Mouse (Mus musculus) retina, postnatal 1 day (tissue): ENCODE results near the gene Larp4.

Source experiments
- DNase-seq: peaks from one replicate; pipeline ENCODE4 v3.0.0-alpha.2; 2012

Gene Larp4

DNA sequence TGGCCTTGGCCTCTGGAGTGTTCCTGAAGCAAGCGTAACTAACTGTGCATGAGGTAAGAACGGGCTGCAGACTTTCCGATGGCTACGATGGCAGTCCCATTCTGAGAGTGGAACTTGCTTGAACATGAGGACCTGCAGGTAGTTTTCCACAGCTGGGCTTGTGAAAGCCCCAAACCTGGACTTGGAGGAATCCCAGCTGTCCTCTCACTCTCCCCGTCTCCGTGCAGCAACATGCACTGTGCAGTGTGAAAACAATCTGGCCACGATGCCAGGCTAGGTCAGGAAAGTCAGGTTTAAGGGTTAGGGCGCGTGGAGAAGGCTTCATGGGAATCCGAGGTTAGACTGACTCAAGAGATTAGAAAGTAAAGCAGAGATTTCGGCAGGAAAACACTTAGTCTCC is 89.0 kb downstream of the Larp4 start:
- DNase-seq: no peak

DNA sequence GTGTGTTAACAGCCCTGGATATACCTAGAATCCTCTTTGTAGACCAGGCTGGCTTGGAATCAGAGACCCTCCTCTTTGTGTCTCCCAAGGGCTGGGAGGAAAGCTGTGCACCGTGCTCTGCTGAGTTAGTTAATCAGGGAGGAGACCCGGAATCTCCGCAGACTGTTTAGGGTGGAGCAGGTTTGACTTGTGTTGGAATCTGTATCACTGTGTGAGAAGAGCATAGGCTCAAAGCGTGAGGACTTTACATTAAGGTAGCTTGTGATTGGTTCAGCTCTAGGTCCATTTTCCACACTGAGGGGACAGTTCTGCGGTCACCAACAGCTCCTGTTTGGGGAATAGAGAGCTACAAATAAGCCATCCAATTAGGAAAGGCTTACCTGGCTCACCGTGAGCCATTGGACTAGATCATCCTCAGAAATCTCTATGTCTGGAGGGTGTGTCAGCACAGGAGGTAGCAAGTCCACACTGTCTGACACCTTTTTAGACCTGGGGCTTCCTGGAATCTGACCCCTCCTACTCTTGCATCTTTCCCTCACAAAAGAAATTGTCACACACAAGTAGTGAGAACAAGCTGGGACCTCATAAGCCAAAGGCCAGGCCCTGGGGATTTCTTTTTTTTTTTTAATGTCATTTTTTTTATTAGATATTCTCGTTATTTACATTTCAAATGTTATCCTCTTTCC is 89.9 kb downstream of the Larp4 start:
- no peak for DNase-seq

DNA sequence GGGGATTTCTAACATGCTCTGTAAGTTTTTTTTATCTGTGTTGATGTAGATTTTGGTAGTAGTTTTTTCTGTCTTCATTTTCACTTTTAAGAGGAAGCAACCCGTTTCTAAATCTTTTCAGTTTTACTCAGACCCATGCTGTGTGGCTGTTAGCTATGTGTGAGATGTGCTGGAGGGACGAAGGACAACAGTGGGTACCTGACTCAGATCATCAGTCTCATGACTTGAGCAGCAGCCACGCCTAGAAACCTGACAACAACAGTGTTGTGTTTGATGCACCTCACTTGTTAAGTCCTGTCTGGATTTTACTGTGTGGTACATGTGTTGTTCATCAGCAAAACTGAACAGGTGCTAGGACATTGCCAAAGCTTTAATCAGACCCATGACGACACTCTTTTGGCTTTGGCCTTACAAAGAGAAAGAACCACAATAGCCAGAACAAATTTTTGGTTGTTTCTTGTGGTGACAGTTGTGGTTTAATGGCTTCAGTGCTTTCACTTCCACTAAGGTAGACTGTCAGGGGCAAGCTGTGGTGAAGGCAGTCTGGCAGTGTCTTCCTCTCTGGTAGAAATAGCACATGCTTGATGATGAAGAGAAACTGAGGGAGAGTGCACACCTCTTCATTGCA is 90.8 kb downstream of the Larp4 start:
- DNase-seq: no peak

DNA sequence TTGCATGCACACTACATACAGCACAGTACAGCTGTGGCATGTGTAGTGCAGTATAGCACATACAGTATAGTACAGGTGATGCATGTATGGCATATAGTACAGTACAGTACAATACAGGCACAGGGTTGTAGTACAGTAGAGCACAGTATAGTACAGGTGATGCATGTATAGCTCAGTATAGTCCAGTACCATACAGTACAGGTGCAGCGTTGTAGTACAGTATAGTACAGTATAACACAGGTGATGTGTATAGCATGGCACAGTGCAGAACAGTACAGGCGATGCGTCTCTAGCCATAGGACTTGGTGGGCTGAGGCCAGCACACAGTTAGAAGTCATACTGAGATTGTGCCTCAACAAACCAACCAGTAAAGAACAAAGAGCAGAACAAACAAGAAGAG is 91.5 kb downstream of the Larp4 start:
- DNase-seq: no peak

DNA sequence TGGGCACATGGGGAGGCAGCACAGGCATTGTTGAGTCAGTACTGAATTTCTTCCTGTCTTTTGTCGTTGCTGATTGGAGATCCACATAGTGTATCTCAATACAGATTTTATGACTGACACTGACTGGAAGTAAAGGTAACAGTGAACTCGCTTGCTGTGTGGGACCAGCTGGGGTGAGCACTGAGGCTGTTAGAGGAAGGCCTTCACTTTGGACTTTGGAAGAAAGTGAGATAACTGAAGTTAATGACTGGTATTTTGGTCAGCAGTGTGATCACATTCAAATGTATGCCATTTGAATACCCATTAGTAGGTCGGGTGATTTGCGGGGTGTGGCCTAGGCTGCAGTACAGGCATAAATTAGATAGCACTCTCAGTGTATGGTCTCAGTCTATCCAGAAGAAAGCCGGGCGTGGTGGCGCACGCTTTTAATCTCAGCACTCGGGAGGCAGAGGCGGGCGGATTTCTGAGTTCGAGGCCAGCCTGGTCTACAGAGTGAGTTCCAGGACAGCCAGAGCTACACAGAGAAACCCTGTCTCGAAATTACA is 93.4 kb downstream of the Larp4 start:
- DNase-seq: no peak
